Mouse (Mus musculus) regulatory T cell (primary cell): ENCODE measurements around the gene Slc16a8.

Experiments used
- in situ Hi-C: fragments of 300-600 bp; cut with MboI, MseI; formaldehyde crosslinking; loops from one replicate; pipeline ENCODE4 v1.15.1; 2025; ENCODE audit warnings: high pct_unique_total_duplicates

The Slc16a8 gene

DNA sequence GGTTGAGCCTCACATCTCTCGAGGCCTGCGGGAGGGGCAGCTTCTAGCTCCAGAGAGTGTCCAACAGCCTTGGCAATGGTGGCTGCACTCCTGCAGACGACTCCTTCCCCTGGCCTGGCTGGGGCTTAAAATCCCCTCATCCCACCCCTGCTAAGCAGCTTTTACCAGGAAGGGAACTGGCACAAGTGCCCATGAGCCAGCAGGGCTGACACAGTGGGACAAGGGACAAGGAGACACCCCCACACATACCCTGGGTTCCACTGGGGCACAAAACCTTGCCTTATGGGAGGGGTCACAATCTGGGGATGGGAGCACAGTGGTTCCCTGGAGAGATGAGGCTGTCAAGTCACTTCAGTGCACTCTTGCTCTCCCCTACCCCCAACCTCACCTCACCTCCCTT is at the start of gene Slc16a8:
Gene Slc16a8 (minus strand): TSS at position 101 of the 400 bp plus-strand sequence.
- in situ Hi-C loops = no loop called here

DNA sequence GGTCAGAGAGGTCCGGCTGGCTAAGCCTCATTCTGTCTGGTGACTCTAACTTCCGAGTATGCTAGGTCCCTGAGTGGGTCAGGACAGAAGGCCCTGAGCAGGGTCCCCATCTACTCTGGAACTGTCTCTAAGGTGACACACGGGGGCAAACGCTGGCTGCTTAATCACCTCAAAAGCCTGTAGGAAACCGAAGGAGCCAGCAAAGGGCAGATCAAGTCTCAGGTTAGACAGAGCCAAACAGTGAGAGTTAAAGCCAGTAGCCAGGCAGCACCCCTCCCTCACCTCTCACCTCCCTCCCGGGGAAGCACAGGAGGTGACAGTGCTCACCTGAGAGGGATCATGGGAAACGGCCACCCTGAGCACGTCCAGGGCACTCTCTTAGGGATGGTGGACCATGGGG is 49.2 kb upstream of the Slc16a8 start:
- in situ Hi-C loops = no loop called here

DNA sequence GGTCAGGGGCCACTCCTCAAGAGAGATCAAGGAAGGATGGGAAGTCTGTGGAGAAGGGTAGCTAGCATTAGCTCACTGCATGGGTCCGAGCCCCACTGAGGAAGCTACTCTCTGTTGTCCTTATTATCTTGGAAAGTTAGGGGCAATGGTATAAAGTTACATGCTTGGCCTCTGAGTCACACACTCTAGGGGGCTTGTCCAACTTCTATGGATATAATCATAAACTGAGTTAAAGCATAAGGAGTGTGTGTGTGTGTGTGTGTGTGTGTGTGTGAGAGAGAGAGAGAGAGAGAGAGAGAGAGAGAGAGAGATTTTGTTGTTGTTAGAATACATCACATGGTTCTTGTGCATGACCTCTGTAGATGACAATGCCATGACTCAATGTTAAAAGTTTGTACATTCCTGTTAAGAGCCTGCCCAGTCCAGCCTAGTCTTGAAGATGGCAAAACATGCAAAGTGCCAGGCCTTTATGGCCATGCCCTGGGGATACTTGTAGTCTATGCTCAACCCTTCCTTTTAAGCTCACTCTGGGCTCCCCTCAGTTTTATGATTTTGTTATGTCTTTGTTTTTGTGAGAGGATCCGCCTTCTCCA is 45.1 kb upstream of the Slc16a8 start:
- in situ Hi-C loops = no loop called here

DNA sequence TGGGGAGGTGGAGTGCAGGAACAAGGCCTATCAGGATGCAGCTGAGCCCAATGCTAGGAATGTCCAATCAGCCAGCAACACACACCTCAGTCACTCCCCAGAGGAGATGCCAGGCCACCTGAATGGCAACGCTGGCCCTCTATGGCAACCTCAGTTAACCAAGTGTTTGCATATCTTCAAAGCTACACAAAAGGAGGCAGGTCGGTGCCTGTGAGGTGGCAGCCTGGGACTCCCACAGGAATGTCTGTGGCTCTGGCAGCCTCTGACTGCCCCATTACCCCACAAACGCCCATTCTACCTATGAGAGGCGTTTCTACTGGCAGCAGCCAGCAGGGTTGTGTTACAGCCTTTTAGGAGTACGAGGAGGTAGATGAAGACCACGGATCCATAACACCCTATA is 44.0 kb upstream of the Slc16a8 start:
- in situ Hi-C loops = no loop called here

DNA sequence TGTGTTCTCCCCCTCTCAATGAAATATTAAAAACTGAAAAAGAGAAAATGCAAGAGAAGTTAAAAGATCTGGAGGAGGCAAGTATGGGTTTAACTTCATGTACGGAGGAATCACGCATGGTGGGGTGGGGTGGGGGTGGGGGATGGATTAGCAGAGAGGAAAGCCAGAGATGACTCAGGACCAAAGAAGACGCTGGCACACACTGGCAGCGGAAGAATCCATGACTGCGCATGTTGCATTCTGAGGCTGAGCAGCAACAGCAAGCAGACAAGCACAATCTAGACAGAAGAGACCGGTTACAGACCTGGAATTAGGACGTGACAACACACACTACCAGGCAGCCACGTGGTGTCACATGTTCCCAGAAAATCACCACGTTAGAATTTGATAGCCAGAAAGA is 38.2 kb upstream of the Slc16a8 start:
- in situ Hi-C loops = no loop called here

DNA sequence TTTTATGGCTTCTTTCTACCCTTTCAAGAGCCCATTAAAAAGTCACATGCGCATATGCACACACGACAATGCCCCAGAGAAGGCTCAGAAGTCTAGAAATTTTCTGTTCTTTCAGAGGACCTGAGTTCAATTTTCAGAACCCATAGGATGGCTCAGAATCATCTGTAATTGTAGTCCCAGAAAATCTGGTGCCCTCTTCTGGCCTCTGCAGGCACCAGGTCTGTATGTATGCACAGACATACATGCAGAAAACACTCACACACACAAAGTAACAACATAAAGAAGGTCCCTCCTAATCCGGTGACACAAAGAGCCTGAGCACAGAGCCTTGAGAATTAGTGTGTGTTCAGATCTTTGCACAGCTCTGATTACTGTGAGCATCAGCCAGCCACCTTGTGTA is 35.8 kb upstream of the Slc16a8 start:
- in situ Hi-C loops = no loop called here

DNA sequence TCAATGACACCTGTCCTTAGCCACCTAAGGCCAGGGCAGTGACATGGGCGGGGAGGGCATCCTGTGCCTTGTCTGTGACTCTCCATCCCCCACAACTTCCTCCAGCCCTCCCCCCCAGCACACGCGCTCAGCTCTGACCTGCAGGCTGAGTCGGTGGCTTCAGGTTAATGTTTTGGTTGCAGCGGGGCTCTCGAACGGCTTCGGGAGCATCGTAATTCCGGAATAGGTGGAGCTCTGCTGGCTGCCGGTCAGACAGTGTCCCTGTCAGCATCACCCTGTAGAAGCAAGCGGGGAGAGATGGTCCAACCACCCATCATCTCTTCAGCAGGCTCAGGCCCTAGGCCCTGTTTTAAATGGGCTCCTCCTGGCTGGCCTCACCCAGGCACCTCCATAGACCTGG is 34.9 kb upstream of the Slc16a8 start:
- in situ Hi-C loops = no loop called here

DNA sequence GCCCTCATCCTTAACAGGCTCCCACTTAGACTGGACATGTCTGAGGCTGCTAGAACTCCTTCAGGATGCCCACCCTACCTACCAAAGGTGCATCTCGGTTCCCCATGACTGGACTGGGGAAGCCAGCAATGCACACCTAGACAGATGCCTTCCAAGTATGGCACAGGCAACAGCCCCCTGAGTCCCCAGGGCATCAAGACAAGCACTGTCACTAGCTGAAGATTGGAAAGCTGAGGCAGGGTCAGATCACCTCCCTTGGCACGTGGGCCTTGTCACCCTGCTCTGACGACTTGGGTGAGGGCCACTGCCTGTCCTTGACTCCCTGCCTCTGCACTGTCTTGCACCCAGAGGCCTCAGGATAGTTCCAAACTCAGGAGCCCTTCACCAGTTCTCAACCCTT is 33.8 kb upstream of the Slc16a8 start:
- in situ Hi-C loops = no loop called here

DNA sequence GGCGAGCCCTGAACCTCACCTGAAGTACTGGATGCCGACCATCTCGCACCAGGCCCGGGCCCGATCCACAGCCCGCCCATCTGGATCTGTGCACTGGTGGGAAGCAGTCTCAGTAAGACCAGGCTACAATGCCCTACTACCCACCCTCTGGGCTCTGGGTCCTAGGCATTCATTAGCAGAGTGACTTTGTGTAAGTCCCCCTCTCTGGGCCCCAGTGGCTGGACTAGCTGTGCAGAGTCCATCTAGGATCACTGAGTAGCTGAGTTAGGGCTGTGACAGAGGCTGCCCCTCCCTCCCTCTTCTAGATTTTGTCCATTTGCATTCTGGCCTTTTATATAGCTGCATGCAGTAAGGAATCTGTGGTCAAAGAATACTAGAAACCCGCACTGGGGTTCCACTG is 32.5 kb upstream of the Slc16a8 start:
- in situ Hi-C loops = no loop called here

DNA sequence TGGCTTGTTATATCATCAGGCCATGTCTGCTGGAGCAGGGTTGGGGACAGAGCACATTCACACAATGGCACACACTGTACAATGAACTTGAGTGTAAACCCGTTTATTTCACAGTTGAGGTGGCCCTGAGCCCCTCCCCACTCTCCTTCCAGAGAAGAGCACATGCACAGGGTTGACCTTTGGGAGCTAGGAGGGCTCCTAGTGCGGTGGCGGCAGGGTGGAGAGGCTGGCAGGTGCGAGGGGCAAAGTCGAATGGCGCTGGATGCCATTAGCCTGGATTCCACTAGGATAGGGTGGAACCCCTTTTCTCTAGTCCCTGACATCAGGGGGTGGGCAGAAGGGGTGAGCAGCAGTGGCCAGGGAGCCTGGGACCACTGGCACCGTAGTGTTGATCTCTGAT is 31.6 kb upstream of the Slc16a8 start:
- in situ Hi-C loops = no loop called here

DNA sequence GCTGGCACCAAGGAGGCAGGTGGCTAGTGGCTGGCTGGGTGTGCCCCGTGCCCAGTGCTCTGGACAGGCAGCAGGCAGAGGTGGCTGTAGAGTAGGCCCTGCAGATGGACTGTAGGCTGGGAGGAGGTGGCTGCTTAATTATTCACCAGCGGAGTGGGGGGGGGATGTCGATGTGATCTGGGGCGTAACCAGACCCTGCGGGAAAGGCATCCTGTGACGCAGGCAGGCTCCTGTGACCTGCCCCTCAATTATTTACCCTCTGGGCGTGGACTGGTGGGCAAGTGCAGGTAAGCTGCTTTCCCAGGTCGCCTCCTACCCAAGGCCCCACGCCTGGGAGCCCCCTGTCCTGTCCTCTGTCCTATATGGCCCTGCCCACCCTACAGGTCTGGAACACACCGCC is 30.8 kb upstream of the Slc16a8 start, which contains the start of gene Baiap2l2:
Gene Baiap2l2 (minus strand): TSS at position 139 of the 400 bp plus-strand sequence.
- in situ Hi-C loops = no loop called here

DNA sequence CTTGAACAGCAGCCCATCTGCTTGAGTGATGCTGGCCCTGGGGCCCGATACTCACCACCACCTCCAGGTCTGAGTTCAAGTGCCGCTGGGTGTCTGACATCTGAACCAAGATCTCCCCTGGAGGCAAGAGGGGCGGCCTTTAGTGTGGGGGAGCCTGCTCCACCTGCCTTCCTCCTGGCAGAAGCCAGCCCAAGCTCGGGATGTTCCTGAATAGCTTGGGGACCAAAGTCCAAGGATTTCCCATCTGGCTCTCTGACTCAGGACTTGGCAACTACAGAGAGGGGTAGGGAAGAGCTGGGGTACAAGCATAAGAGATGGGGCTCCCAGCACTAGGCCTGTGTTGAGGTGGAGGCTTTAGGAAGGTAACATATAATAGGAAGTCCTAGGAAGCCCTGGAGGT is 28.8 kb upstream of the Slc16a8 start:
- in situ Hi-C loops = no loop called here

DNA sequence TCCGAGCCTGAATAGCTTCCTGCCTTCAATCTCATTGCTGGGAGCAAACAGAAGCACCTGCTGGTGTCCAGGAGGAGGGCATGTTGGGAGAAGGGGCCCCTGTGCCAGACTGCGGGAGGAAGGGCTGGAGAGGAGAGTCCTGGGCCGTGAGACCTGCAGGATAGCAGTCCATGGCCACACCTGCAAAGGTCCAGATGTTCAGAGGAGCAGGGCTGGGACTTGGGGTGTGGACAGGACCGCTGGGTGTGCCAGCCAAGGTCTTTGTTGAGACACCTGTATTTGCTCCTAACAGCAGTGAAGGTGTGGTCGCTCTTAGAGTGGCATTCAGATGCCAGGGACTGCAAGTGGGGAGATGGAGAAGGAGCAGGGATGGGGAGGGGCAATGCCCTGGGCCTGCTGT is 27.9 kb upstream of the Slc16a8 start:
- in situ Hi-C loops = no loop called here

DNA sequence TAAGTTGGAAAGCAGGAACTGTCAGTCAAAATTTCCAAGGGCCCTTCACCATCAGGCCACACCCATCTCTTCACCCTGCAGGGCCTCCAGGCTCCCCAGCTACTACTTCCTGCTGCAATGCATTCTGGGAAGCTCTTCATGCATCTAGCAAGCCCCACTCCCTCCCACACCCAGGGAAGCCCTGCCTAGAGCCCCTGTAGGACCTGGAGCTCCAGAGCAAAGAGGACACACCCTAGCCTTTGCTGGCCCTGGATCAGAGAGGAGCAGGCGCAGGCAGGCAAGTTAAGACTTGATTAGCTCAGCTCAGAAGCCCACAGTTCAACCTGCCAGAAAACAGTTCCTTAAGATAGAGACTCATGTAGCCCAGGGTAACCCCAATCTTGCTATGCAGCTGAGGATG is 26.8 kb upstream of the Slc16a8 start:
- in situ Hi-C loops = no loop called here

DNA sequence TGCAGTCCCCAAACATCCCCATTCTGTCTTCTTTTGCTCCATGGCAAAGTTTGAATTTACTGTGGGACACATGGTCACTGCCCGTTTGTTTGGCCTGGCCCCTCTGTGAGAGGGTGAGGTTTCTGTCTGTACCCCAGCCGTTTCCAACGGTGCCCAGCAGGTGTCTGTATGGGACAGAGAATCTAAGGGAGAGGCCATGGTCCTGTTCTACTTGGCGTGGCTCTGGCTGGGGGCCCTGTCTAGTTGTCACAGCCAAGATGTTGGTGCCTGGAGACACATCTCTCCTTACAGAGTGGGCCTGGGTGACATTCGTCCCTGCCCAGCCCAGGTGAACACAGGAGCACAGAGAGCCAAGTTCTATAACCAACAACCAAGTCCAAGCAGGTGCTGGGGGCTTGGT is 26.3 kb upstream of the Slc16a8 start:
- in situ Hi-C loops = no loop called here

DNA sequence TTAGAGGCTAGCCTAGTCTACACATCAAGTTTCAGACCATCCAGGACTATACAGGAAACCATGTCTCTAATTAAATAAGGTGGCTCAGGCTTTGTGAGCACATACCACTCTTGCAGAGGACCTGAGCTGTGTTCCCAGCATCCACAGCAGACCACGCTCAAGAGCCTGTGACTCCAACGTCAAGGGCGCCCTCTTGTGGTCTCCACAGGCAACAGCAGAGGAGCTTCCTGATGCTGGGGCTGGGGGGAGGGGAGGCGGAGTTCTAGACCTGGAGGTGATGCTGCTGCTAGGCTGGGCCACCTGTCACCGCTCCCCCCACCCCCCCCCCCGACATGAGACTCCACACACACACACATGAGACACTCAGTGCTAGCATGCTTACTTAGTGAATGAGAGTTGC is 25.6 kb upstream of the Slc16a8 start:
- in situ Hi-C loops = no loop called here

DNA sequence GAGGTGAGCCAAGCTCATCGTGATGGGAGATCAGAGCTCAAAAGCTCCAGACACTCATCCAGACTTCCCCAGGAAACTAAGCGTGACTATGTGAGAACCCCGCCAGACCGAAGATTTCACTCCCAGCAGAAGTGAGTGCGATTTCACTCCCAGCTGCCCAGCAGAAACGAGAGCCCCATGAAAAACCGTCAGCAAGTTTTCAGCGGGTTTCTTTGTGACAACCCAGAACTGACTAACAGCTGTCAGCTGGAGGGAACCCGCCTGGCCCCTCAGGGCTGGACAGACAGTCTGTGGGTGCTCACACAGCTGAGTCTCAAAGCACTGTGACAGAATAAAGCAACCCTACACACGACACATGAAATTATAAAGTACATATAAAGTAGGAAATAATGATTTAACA is 23.2 kb upstream of the Slc16a8 start:
- in situ Hi-C loops = no loop called here

DNA sequence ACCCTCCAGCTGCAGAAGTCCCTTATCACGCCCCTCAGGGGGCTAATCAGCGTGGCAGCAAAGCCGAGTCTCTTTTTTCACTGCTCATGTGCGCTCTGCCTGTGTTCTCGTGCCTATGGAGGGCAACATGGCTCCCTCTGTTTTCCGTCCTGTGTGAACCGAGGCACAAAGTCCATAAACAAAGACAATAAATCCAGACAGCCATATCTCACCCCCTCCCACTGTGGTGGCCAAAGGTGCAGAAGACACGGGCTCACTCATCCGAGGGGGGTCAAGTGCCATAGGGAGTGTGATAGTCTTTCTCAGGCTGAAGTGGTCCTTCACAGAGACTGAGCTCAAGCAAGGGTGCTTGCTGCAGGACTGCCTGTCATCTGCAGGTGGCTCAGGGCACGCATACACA is 18.5 kb upstream of the Slc16a8 start:
- in situ Hi-C loops = no loop called here

DNA sequence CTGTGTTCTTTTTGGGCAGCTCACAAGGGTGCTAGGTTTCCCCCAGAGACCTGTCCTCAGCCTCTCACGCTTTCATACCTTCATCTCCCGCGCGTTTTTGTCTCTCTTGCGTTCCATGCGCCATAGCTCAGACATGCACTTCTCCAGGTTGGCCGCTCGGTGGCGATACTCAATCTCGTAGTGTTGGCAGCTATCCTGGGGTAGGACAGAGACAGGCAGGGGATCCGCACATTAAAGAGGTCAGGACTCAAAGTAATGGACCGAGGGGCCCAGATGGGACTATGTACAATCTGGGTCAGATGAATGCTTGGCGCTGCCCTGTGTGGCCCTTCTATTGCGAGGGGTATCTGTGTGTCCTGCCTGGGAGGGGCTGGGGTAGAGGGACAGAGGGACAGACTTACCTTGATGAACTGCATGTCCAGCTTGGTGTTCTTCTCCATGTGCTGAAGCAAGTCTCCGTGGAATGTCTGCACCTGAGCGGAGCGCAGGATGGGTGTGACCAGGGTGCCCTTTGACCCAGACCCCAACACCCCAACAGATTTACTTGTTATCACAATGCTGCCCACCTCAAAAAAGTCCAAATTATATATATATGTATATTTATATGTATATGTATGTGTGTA is 16.7 kb upstream of the Slc16a8 start:
- in situ Hi-C loops = no loop called here

DNA sequence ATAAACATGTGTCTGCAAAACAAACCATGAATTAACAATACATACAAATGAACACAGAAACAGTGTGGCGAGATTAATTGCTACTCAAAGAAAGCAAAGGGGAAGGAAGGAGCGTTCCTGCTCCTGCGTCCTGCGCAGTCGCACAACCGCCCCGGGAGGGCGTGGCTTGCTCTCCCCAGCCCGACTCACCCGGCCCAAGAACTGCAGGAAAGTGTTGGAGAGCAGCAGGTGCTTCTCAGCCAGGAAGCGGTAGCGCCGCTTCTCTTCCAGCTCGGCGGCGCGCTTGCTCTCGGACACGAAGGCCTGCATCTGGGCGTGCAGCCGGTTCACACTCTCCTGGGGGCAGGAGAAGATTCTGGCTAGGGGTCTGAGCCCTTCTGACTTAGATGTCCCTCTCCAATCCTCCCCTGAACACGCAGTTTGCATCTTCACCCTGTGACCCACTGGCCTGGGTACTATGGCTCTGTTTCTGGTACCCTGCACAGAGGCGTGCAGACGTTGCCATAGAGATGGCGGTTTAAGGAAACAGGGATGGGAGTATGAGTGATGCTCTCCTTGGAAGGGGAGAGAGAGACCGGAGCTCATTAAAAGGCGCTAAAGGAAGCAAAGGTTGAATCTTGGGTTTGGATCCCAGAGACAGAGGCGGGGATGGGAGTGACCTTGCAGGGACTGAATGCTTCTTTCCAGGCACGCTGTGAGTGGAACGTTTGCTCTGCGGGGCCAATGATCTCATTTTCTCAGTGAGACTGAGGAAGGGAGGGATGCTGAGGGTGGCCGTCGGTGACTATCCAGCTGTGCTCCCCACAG is 16.0 kb upstream of the Slc16a8 start:
- in situ Hi-C loops = no loop called here

DNA sequence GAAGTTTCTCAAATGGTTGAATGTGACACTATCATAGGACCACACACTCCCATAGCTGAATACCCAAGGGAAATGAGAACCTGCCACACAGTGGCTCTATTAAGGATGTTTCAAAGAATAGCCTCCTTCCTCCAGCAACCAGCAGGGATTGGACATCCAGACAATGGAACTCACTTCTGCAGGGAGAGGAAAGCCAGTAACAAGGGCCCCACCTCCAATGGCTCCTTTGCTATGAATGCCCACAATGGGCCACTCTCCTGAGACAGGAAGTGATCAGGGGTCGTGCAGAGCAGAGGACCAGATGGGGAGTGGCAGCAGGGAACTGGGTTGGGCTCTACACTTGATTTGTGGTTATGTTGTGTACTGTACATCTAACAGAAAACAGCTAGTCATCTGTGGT is 14.0 kb upstream of the Slc16a8 start:
- in situ Hi-C loops = loop anchor here (5.0 kb wide), 1 partner anchor 86 kb away; no protein-coding TSS in a partner anchor

DNA sequence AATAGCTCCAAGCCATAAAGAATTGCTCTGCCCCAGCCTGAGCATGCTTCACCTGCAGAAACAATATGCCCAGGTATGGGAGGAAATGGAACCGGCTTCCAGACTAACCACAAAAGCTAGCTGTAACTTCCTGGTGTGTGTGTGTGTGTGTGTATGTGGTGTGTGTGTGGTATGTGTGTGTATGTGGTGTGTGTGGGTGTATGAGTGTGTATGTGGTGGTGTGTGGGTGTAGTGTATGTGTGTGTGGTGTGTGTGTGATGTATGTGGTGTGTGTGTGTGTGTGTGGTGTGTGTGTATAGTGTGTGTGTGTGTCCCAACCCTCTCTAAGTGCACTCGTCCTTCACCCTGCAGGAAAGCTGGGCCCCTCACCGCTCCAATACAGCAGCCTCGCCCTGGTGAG is 10.8 kb upstream of the Slc16a8 start:
- in situ Hi-C loops = loop anchor here (5.0 kb wide), 1 partner anchor 83 kb away; no protein-coding TSS in a partner anchor

DNA sequence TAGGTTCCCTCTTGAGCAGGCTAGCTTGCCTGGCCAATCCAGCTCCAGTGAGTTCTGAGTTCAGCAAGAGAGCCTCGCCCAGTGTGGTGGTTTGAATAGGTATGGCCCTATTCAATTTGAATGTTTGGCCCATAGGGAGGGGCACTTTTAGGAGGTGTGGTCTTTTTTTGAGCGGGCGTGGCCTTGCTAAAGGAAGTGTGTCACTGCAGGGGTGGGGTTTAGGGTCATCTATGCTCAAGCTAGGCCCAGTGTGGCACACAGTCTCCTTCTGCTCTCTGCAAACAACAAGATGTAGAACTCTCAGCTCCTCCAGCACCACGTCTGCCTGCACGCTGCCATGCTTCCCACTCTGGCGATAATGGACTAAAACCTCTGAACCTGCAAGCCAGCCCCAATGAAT is 9.2 kb upstream of the Slc16a8 start:
- in situ Hi-C loops = no loop called here
